Mouse (Mus musculus) spleen, embryonic (tissue): ENCODE results near the gene Catip.

Experiments
- CTCF ChIA-PET: fragments of 350-600 bp; sonication (Branson Sonifier 250); formaldehyde crosslinking; loops from one replicate; lab custom pipeline; 2022; lab: Charles Lee

Catip gene

GRCm38 (mm10) chr1:74380484-74380883 is 18.6 kb downstream of the Catip start:
- CTCF ChIA-PET, result no interaction called here

- CTCF ChIA-PET, result no interaction called here
Observed at GRCm38 (mm10) chr1:74381588-74382021, 19.7 kb downstream of the Catip start.

- CTCF ChIA-PET, result no interaction called here
Observed at GRCm38 (mm10) chr1:74383385-74383784, 21.5 kb downstream of the Catip start.

GRCm38 (mm10) chr1:74384525-74384924 is 22.6 kb downstream of the Catip start:
- CTCF ChIA-PET, result no interaction called here

- CTCF ChIA-PET, result no interaction called here
Observed at GRCm38 (mm10) chr1:74385064-74385463, 23.2 kb downstream of the Catip start.

GRCm38 (mm10) chr1:74385531-74385930 is 23.6 kb downstream of the Catip start:
- CTCF ChIA-PET, result no interaction called here

- CTCF ChIA-PET, result no interaction called here
Observed at GRCm38 (mm10) chr1:74386363-74386713, 24.4 kb downstream of the Catip start.

- CTCF ChIA-PET, result interaction anchor here (0.5 to 1.5 kb wide), 2 partner anchors 11 to 68 kb away, joined by 6 to 9 read pairs; no protein-coding TSS in a partner anchor
Observed at GRCm38 (mm10) chr1:74386714-74387385, 24.9 kb downstream of the Catip start.

- CTCF ChIA-PET, result interaction anchor here (0.5 to 1.5 kb wide), 3 partner anchors 10 to 69 kb away, joined by 3 to 9 read pairs (median 6); no protein-coding TSS in a partner anchor
Observed at GRCm38 (mm10) chr1:74387386-74387988, 25.6 kb downstream of the Catip start.

GRCm38 (mm10) chr1:74388398-74388920 is 26.6 kb downstream of the Catip start:
- CTCF ChIA-PET, result interaction anchor here (0.6 to 1.5 kb wide), 2 partner anchors 9 to 56 kb away, joined by 3 to 9 read pairs; no protein-coding TSS in a partner anchor

- CTCF ChIA-PET, result no interaction called here
Observed at GRCm38 (mm10) chr1:74389831-74390286, 28.0 kb downstream of the Catip start.

- CTCF ChIA-PET, result no interaction called here
Observed at GRCm38 (mm10) chr1:74390287-74390906, 28.5 kb downstream of the Catip start.

GRCm38 (mm10) chr1:74390924-74391748 is 29.2 kb downstream of the Catip start, which contains the start of gene Ctdsp1:
Gene Ctdsp1 (plus strand): TSS chr1:74391509.
- CTCF ChIA-PET, result interaction anchor here (0.6 kb wide), 2 partner anchors 155 to 304 kb away, joined by 3 read pairs; no protein-coding TSS in a partner anchor

- CTCF ChIA-PET, result interaction anchor here (0.6 kb wide), 2 partner anchors 155 to 305 kb away, joined by 3 read pairs; no protein-coding TSS in a partner anchor
Observed at GRCm38 (mm10) chr1:74391844-74392441, 30.0 kb downstream of the Catip start.

- CTCF ChIA-PET, result no interaction called here
Observed at GRCm38 (mm10) chr1:74392446-74392994, 30.6 kb downstream of the Catip start.

- CTCF ChIA-PET, result interaction anchor here (0.5 kb wide), 1 partner anchor 401 kb away, joined by 3 read pairs; no protein-coding TSS in a partner anchor
Observed at GRCm38 (mm10) chr1:74393010-74393409, 31.1 kb downstream of the Catip start.

GRCm38 (mm10) chr1:74393697-74394096 is 31.8 kb downstream of the Catip start:
- CTCF ChIA-PET, result interaction anchor here (0.5 to 0.7 kb wide), 3 partner anchors 65 to 766 kb away, joined by 3 to 18 read pairs (median 12); no protein-coding TSS in a partner anchor

- CTCF ChIA-PET, result no interaction called here
Observed at GRCm38 (mm10) chr1:74394311-74394710, 32.4 kb downstream of the Catip start.

- CTCF ChIA-PET, result no interaction called here
Observed at GRCm38 (mm10) chr1:74394858-74395257, 33.0 kb downstream of the Catip start.

GRCm38 (mm10) chr1:74395290-74395689 is 33.4 kb downstream of the Catip start:
- CTCF ChIA-PET, result no interaction called here
